Mouse (Mus musculus) left cerebral cortex, postnatal 36 days (tissue): ENCODE measurements around the gene Gng8. TPM values are rescaled to one million over a fixed set of nuclear protein-coding genes. Genes with fewer than 3 reads are reported as not detected.

Experiments used
- DNase-seq, 2 experiments: peaks; one replicate each; pipeline ENCODE4 v3.0.0; 2021 to 2022; ENCODE audit warnings: low spot score in 2 of 2, mixed read lengths in 1 of 2
- intact Hi-C: fragments of 180-260 bp; cut with DNase I; formaldehyde crosslinking; loops from one replicate; pipeline ENCODE4 v1.15.1; 2025
- total RNA-seq, 2 experiments: library from RNA; stranded (reverse); gene quantifications; 2 replicates each; pipeline ENCODE4 v1.2.3; 2021

Gng8 gene
- 1 to 10 TPM; 2.8 to 4.0 TPM for total RNA-seq

GRCm38 (mm10) chr7:16891641-16892351 lies at the start of gene Gng8:
Gene Gng8, plus strand, starts transcription at chr7:16891786.
- DNase-seq: peak; percentile 80 to 81

DNA sequence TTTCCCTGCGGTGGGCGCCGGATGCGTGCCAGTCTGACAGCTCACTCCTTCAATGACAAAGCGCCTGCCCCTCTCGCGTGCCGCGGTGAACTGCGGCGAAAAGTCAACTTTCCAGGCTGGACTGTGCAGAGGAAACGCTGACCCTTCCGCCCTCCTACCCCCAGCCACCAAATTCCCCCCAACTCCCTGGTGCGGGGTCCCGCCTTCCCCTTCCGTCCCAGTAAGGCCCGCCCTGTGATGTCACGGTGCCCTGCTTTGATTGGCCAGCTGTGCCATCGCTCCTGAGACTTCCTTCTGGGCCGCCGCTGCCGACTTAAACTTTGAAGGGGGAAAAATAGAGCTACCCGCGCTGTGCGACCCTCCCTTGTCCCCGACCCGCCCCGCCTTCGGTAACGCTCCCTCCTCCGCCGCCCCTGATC lies 48.9 kb upstream of the Gng8 start, which contains the start of gene Prkd2:
Prkd2 (plus strand) TSS at position 258 of the 419 bp plus-strand sequence.
- intact Hi-C loops: no loop called here
- peak; percentile 86 to 87 for DNase-seq

More at GRCm38 (mm10) chr7:16891641-16892351, at the start of gene Gng8:
- intact Hi-C loops: loop anchor here (2.0 kb wide), 1 partner anchor 17 kb away; the partner anchor contains the start of gene Dact3

GRCm38 (mm10) chr7:16843441-16844171 lies 48.0 kb upstream of the Gng8 start:
- intact Hi-C loops: no loop called here
- no peak for DNase-seq

DNA sequence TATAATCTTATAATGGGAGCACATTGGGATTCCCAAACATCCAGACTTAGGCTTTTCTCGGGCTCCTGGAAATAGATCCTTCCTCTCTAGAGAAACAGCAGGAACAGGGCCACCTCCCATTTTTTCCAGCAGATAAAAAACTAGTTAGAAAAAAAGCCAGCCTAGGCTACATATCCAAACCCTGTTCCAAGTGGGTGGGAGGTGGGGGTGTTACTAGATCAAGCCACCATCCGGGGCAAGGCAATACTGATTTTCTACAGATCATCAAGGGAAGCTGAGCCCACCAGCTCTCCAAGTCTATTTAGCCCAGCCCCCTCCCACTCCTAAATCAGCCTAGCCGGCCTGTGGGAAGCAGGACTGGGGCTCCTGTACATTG lies 46.9 kb upstream of the Gng8 start:
- DNase-seq: no peak
- intact Hi-C loops: loop anchor here (5.0 kb wide), 1 partner anchor 32 kb away; no protein-coding TSS in a partner anchor

DNA sequence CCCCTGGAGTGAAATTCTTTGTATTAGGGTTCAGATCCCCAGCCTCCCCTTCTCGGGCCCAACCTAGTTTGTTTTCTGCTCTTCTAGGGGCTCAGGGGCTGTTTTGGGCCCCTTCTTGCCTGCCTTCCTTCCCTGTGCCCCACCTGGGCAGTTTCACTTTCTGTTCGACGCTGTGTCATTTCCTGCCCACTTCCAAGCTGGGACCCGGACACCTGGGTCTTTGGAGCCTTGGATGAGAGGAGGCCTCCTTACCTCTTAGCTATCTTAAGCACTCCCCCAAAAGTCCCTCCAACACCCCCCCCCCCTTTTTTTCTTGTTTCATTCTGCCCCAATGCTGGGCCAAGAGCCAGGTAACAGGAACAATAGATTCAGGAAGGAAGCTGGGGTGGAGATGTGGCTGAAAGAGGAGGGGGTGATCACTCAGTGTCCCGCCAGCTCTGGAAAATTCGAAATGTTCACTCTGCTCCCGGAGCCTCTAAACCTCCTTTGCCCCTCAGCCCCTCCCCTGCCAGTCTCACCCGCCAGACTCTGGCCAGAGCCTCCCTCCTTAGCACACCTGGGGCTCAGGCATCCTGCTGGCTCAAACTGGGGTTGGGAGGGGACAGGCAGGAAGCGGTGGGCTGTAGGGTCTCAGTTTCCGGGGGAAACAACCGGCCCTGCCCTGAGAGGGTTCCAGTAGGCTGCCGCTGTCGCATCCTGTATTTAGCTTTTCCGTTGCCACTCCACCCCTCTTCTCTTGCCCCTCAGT lies 46.3 kb upstream of the Gng8 start:
- no peak for DNase-seq
- intact Hi-C loops: loop anchor here (5.0 kb wide), 1 partner anchor 33 kb away; no protein-coding TSS in a partner anchor

GRCm38 (mm10) chr7:16845820-16846167 lies 45.8 kb upstream of the Gng8 start:
- intact Hi-C loops: loop anchor here (5.0 kb wide), 1 partner anchor 33 kb away; no protein-coding TSS in a partner anchor
- DNase-seq: no peak

DNA sequence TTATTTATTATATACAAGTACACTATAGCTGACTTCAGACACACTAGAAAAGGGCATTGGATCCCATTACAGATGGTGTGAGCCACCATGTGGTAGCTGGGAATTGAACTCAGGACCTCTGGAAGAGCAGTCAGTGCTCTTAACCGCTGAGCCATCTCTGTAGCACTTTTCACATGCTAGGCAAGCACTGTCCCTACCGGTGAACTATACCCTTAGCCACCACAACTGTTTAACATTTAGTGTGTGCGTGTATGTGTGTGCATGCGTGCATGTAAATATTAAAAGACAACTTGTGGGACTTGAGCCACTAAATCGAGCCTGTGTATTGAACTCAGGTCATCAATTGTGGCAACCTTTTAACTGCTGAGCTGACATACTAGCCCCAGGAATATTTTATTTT lies 44.8 kb upstream of the Gng8 start:
- intact Hi-C loops: loop anchor here (5.0 kb wide), 1 partner anchor 34 kb away; no protein-coding TSS in a partner anchor
- no peak for DNase-seq

DNA sequence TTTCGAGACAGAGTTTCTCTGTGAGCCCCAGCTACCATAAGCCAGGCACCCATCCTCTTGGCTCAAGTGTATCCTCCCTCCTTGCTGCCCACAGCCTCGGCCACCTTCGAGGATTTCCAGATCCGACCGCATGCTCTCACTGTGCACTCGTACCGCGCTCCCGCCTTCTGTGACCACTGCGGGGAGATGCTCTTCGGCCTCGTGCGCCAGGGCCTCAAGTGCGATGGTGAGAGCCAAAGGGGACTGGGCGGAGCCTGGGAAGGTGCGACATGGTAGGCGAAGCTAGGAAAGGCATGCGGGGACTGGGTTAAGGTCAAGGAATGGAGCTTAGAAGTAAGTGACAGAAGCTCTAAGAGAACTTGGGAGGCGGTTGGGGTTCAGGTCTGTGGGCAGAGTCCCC lies 44.1 kb upstream of the Gng8 start:
- no peak for DNase-seq
- intact Hi-C loops: loop anchor here (5.0 kb wide), 1 partner anchor 35 kb away; no protein-coding TSS in a partner anchor

- intact Hi-C loops: loop anchor here (5.0 kb wide), 1 partner anchor 36 kb away; no protein-coding TSS in a partner anchor
- peak; percentile 62 to 69 for DNase-seq
Measured at GRCm38 (mm10) chr7:16848579-16848978, 43.0 kb upstream of the Gng8 start.

DNA sequence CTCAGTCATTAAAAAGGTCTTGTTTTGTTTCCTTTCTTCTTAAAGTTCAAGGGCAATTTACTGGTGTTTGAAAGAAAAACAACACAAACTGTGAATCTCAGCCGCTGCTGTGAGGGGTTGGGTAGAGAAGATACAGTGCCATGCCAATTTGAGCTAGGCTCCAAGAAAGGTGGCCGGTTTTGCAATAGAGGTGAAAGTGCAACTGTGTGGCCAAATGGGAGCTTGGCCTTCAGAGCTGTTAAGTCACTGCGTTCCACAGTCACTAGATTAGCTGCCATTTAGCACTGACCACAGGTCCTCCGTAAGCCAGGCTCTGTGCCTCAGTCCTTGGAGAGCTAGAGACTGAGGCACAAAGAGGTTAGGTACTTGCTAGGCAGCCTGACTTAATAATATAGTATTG lies 40.0 kb upstream of the Gng8 start:
- intact Hi-C loops: no loop called here
- DNase-seq: no peak

- no peak for DNase-seq
- intact Hi-C loops: no loop called here
Measured at GRCm38 (mm10) chr7:16853302-16853831, 38.2 kb upstream of the Gng8 start.

- intact Hi-C loops: loop anchor here (5.0 kb wide), 1 partner anchor 36 kb away; no protein-coding TSS in a partner anchor
- no peak for DNase-seq
Measured at GRCm38 (mm10) chr7:16858336-16858735, 33.2 kb upstream of the Gng8 start.

- peak in 1 of 2 experiments; percentile 41 for DNase-seq
- intact Hi-C loops: loop anchor here (5.0 kb wide), 1 partner anchor 38 kb away; no protein-coding TSS in a partner anchor
Measured at GRCm38 (mm10) chr7:16859902-16860651, 31.5 kb upstream of the Gng8 start.

GRCm38 (mm10) chr7:16867488-16867887 lies 24.1 kb upstream of the Gng8 start:
- intact Hi-C loops: no loop called here
- no peak for DNase-seq

GRCm38 (mm10) chr7:16869497-16869896 lies 22.1 kb upstream of the Gng8 start:
- peak; percentile 89 to 90 for DNase-seq
- intact Hi-C loops: no loop called here

DNA sequence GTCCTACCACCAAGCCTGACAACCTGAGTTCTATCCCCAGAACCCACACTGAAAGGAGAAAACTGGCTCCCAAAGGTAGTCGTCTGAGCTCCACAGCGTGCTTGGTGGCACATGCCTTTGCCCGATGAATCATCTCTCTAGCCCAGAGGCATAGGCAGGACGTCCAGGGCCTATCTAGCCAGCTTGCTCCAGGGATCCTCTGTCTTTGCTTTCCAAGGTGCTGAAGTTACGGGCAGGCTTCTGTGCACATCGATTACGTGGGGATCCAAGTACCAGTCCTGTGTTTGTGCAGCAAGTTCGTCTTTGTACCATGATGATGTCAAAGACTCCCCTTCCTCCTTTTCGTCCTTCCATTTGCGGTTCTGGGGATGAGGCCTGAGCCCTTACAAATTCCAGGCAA lies 20.0 kb upstream of the Gng8 start:
- DNase-seq: no peak
- intact Hi-C loops: no loop called here

DNA sequence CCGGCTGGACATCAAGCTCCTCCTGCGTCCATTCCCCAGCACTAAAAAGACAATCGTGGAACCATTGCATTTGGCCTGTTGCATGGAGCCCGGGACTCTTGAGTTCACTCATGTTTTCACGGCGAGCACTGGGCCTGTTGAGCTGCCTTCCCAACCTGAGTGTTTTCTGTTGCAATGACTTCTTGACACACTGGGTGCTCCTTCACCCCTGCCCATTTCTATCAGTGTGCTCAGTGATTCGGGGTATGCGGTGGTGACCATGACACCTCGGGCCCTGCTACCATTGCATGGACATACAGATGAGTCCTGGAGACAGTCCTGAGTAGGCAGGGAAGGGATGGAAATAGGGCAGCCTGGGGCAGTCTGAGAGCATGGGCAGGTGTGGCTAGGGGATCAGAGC lies 19.1 kb upstream of the Gng8 start:
- no peak for DNase-seq
- intact Hi-C loops: no loop called here

DNA sequence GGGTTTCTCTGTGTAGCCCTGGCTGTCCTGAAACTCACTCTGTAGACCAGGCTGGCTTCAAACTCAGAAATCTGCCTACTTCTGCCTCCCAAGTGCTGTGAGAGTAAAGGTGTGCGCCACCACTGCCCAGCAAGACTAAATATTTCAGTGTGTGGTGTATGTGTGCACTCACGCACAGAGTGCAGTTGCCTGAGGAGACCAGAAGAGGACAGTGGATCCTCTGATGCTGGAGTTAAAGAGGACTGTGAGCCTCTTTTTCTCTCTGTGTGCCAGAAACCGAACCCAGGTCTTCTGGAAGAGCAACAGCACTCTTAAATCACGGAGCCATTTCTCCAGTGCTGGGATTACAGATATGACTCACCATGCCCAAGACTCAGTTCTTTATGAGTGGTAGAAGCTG lies 18.2 kb upstream of the Gng8 start:
- intact Hi-C loops: no loop called here

GRCm38 (mm10) chr7:16874190-16874589 lies 17.4 kb upstream of the Gng8 start:
- peak; percentile 76 to 82 for DNase-seq
- intact Hi-C loops: loop anchor here (2.0 kb wide), 1 partner anchor 17 kb away; the partner anchor contains the start of gene Gng8

More for the DNA sequence above, 18.2 kb upstream of the Gng8 start:
- DNase-seq: no peak
